Mouse (Mus musculus) liver, embryonic 16.5 days (tissue): ENCODE measurements at regions not wholly inside any gene's neighbourhood (a gene's known extent, or its start where the extent isn't known, plus 50 kb on each side); places are given as distances from the start of the nearest gene placed in this dataset.

Experiments
- ATAC-seq: fragments of 200-750 bp; cut with Nextera tagmentation; 2 replicates; pipeline ENCODE4 v1.8.0; 2017; ENCODE audit warnings: low read depth, mild to moderate bottlenecking, moderate number of reproducible peaks, moderate library complexity
- H3K27ac ChIP-seq: fragments of 300-500 bp; sonication (generic); 2 replicates; pipeline ENCODE4 v1.5.1; 2014; ENCODE audit warnings: mild to moderate bottlenecking, low read length
- H3K27me3 ChIP-seq: fragments of 300-500 bp; sonication (generic); 2 replicates; pipeline ENCODE4 v1.6.1; 2014; ENCODE audit warnings: low read depth, low read length, mixed read lengths; ENCODE audit not compliant: control insufficient read depth, insufficient read depth
- H3K36me3 ChIP-seq: fragments of 300-500 bp; sonication (generic); 2 replicates; pipeline ENCODE4 v1.6.1; 2014; ENCODE audit warnings: mild to moderate bottlenecking; ENCODE audit not compliant: control insufficient read depth, insufficient read depth
- H3K4me1 ChIP-seq: fragments of 300-500 bp; sonication (generic); 2 replicates; pipeline ENCODE4 v1.6.1; 2014; ENCODE audit warnings: low read depth, low read length, mixed read lengths; ENCODE audit not compliant: control insufficient read depth
- H3K4me2 ChIP-seq: fragments of 300-500 bp; sonication (generic); 2 replicates; pipeline ENCODE4 v1.6.1; 2014; ENCODE audit warnings: low read depth, low read length, mixed read lengths
- H3K4me3 ChIP-seq: fragments of 300-500 bp; sonication (generic); 2 replicates; pipeline ENCODE4 v1.5.1; 2014; ENCODE audit warnings: low read depth, mild to moderate bottlenecking, low read length
- H3K9ac ChIP-seq: fragments of 300-500 bp; sonication (generic); 2 replicates; pipeline ENCODE4 v1.6.1; 2014; ENCODE audit warnings: low read depth, low read length
- H3K9me3 ChIP-seq: fragments of 300-500 bp; sonication (generic); replicated peaks from 2 replicates; pipeline ENCODE4 v1.6.1; 2016; ENCODE audit warnings: low read length; ENCODE audit not compliant: control insufficient read depth
- WGBS: fragments of 180-500 bp; shearing (Covaris S2); extraction: QIAGEN DNeasy Blood & Tissue Kit; methylation state at CpG from one replicate; pipeline ENCODE4 v1.1.7; 2014; ENCODE audit not compliant: insufficient replicate concordance; 5-methylcytosine and 5-hydroxymethylcytosine counted together

DNA sequence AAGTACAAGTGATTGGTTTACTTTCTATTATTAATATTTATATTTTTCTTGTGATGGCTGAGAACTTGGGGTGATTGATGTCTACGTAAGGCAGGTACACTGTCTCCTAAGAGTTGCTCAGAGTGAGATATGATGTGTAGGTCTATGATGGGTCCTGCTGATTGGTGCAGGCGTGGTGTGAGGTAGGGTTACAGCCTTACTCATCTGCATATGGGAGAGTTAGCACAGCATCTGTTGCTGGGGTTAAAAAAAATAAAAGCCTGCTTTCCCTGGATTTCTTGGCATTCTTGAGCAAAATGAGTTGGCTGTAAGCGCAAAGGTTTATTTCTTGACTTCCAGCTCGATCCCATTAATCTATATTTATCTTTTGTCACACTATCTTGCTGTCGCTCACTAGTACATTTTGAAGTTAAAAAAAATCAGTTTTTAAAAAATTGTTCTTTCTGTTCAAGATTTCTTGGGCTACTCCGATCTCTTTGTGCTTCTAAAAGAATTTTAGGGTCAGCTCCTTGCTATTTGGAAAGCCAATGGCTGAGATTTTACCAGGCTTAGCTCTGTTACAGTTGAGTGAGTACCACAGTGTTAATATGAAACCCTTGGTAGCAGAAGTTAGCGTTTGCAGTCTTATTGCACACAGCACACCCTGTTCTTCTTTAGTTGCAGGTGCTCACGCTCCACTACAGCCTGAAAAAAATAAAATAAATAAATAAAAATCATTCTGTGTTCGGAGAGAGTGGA, 482.0 kb downstream of the Plekhb2 start:
- 67% methylated on average over 9 of the region's 9 CpGs for WGBS
- Histone ChIP-seq H3K4me1 (no peaks in the 10 kb centered on the region), H3K4me3 (no peak overlapping the region), H3K36me3 (no peaks in the 10 kb centered on the region), H3K27me3 (no peaks in the 10 kb centered on the region), H3K9me3 (no peaks in the 10 kb centered on the region), H3K27ac (no peak overlapping the region), H3K9ac (no peak overlapping the region), H3K4me2 (no peak overlapping the region)
- ATAC-seq: no peak

DNA sequence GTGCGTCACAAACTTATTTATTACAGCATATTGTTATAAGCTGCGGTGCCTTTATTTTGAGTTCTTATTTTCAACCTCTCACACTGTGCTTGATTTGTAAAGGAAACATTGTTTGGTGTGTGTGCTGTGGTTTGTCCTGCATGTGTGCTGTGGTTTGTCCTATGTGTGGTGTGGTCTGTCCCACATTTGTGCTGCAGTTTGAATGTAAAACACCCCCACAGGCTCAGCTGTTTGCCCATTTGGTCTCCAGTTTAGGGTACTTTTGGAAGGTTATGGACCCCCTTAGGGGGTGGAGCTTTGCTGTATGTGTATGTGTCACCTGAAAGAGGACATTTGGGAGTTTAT, 482.5 kb downstream of the Plekhb2 start:
- Histone ChIP-seq H3K4me3 (no peak overlapping the region), H3K4me1 (no peaks in the 10 kb centered on the region), H3K9ac (no peak overlapping the region), H3K9me3 (no peaks in the 10 kb centered on the region), H3K36me3 (no peaks in the 10 kb centered on the region), H3K27me3 (no peaks in the 10 kb centered on the region), H3K27ac (no peak overlapping the region), H3K4me2 (no peak overlapping the region)
- no peak for ATAC-seq
- WGBS: 66% methylated on average over 2 of the region's 2 CpGs

- 58% methylated on average over 3 of the region's 3 CpGs for WGBS
- no peaks in the 10 kb centered on the region for H3K36me3 ChIP-seq
- ATAC-seq: no peak
These were observed 487.9 kb downstream of the Plekhb2 start for GRCm38 (mm10) chr1:35337647-35338046.

DNA sequence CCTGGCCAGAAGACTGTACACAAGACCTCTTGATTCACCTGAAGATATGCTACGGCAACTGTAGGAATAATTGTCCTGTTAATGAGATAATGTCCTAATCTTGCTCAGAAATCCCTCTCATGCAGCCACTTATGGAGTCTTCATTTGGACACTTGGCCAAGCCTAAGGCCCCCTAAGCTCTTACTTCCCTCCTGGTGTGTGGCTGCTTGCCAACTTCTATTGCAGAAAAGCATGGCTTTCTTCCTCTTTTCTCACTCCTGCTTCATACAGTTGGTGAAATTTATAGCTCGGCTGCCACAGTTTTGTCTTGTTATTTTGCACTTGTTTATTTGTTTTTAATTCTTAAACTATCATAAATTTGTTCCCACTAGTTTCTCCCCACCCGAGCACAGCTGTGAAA, 488.4 kb downstream of the Plekhb2 start:
- no peak overlapping the region for H3K4me3 ChIP-seq
- H3K4me2 ChIP-seq: no peak overlapping the region
- H3K27me3 ChIP-seq: no peaks in the 10 kb centered on the region
- H3K36me3 ChIP-seq: no peaks in the 10 kb centered on the region
- ATAC-seq: no peak
- no peaks in the 10 kb centered on the region for H3K4me1 ChIP-seq
- no peak overlapping the region for H3K27ac ChIP-seq
- no peak overlapping the region for H3K9ac ChIP-seq
- WGBS: 42% methylated on average over 3 of the region's 3 CpGs
- H3K9me3 ChIP-seq: no peaks in the 10 kb centered on the region

More at GRCm38 (mm10) chr1:35337647-35338046, 487.9 kb downstream of the Plekhb2 start:
- H3K9ac ChIP-seq: no peak overlapping the region
- H3K4me2 ChIP-seq: no peak overlapping the region
- H3K27ac ChIP-seq: no peak overlapping the region
- H3K4me3 ChIP-seq: no peak overlapping the region
- H3K27me3 ChIP-seq: no peaks in the 10 kb centered on the region
- no peaks in the 10 kb centered on the region for H3K4me1 ChIP-seq
- H3K9me3 ChIP-seq: no peaks in the 10 kb centered on the region

- Histone ChIP-seq H3K9ac (no peak overlapping the region), H3K4me1 (no peaks in the 10 kb centered on the region), H3K4me3 (no peak overlapping the region), H3K27me3 (no peaks in the 10 kb centered on the region), H3K4me2 (no peak overlapping the region), H3K27ac (no peak overlapping the region), H3K36me3 (no peaks in the 10 kb centered on the region), H3K9me3 (no peaks in the 10 kb centered on the region)
- ATAC-seq: no peak
- WGBS: 21% methylated on average over 1 of the region's 1 CpGs
These were observed 494.8 kb downstream of the Plekhb2 start for GRCm38 (mm10) chr1:35344539-35344938.

DNA sequence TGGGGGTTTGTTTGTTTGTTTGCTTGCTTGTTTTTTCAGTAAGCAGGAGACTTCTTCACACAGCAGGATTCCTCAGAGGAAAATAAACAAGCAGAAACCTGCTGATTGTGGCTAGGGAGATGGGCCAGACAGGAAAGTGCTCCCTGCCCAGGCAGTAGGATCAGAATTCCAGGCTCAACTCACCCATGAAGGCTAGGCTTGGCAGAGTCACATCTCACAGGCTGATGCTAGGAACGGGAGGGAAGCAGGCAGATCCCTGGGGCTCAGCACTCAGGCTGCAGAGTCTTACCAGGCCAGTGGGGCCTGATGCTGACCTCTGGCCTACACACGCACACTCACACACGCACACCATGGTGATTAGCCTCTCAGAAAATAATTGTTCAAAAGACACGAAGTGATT, 498.5 kb downstream of the Plekhb2 start:
- H3K9me3 ChIP-seq: no peaks in the 10 kb centered on the region
- no peak overlapping the region for H3K4me2 ChIP-seq
- no peak overlapping the region for H3K9ac ChIP-seq
- H3K27me3 ChIP-seq: no peaks in the 10 kb centered on the region
- no peaks in the 10 kb centered on the region for H3K4me1 ChIP-seq
- WGBS: 63% methylated on average over 4 of the region's 4 CpGs
- H3K36me3 ChIP-seq: no peaks in the 10 kb centered on the region
- no peak overlapping the region for H3K27ac ChIP-seq
- no peak overlapping the region for H3K4me3 ChIP-seq
- no peak for ATAC-seq

GRCm38 (mm10) chr1:35358981-35359380, 509.2 kb downstream of the Plekhb2 start:
- Histone ChIP-seq H3K27ac (no peak overlapping the region), H3K9ac (no peak overlapping the region), H3K9me3 (no peaks in the 10 kb centered on the region), H3K36me3 (no peaks in the 10 kb centered on the region), H3K4me2 (no peak overlapping the region), H3K4me3 (no peak overlapping the region), H3K4me1 (no peaks in the 10 kb centered on the region), H3K27me3 (no peaks in the 10 kb centered on the region)
- ATAC-seq: no peak
- WGBS: 30% methylated on average over 5 of the region's 5 CpGs

- 66% methylated on average over 3 of the region's 3 CpGs for WGBS
- no peaks in the 10 kb centered on the region for H3K9me3 ChIP-seq
- no peak overlapping the region for H3K4me3 ChIP-seq
- no peak for ATAC-seq
- H3K4me1 ChIP-seq: no peaks in the 10 kb centered on the region
- H3K27ac ChIP-seq: no peak overlapping the region
- H3K9ac ChIP-seq: no peak overlapping the region
- H3K27me3 ChIP-seq: no peaks in the 10 kb centered on the region
- no peak overlapping the region for H3K4me2 ChIP-seq
- no peaks in the 10 kb centered on the region for H3K36me3 ChIP-seq
These were observed 511.7 kb downstream of the Plekhb2 start for GRCm38 (mm10) chr1:35361465-35361864.

DNA sequence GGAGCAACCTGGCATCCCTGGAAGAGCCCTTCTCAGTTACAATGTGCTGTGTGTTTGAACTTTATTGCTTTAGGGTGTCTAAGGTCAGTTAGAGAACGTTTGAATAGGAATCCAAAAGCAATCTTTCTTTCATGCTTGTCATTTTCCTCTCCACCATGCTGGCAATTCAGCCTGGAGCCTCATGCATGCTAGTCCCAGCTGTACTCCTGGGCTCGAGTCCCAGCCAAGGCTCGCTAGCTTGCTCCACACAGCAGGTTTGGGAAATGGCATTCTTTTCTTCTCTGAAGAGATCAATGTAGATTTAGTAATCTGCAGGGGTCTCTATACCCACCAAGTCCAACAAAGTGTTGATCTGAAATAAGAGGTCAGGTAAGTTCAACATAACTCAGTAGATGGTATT, 513.1 kb downstream of the Plekhb2 start:
- WGBS: 43% methylated on average over 3 of the region's 3 CpGs
- H3K4me1 ChIP-seq: no peaks in the 10 kb centered on the region
- no peak overlapping the region for H3K9ac ChIP-seq
- no peaks in the 10 kb centered on the region for H3K36me3 ChIP-seq
- H3K27ac ChIP-seq: no peak overlapping the region
- no peak for ATAC-seq
- no peak overlapping the region for H3K4me2 ChIP-seq
- no peaks in the 10 kb centered on the region for H3K27me3 ChIP-seq
- no peak overlapping the region for H3K4me3 ChIP-seq
- no peaks in the 10 kb centered on the region for H3K9me3 ChIP-seq
